Comparison of ENCODE assay signal across 13 mouse cellular contexts in genomic region chr16:87942103-87942865, GRCm38 (mm10).
"Had no signal": no experiment of that assay in that cellular context is flagged by ENCODE, and none has a peak within 500 bp of the region (broad histone marks: within the 10 kb centered on the region; RNA-seq: fewer than 3 reads in every experiment).

No protein-coding gene starts in this region.

- H3K9me3 ChIP-seq: limb, embryonic 13.5 days had no signal

- ATAC-seq: lung, postnatal 0 days had no signal

- H3K4me3 ChIP-seq: limb, embryonic 13.5 days had no signal

- H3K4me2 ChIP-seq: limb, embryonic 13.5 days had no signal

- H3K36me3 ChIP-seq: limb, embryonic 13.5 days had no signal

- H3K27me3 ChIP-seq: limb, embryonic 13.5 days had no signal

- H3K9ac ChIP-seq: limb, embryonic 13.5 days; liver, embryonic 14.5 days had no signal

- DNase-seq: kidney, adult 11 months; kidney, adult 9 months; kidney, postnatal 36 days; layer of hippocampus, adult 9-11 months; layer of hippocampus, postnatal 36 days; lung, adult 18-20 months; lung, postnatal 36 days; thymus, postnatal 4 days had no signal

- H3K27ac ChIP-seq: kidney, postnatal 0 days; limb, embryonic 13.5 days; liver, embryonic 14.5 days; stomach, postnatal 0 days had no signal
